Mouse (Mus musculus) liver, adult 2 months (tissue): Measurements from ENCODE around the gene Abraxas2. TPM values are rescaled to one million over a fixed set of nuclear protein-coding genes. Genes with fewer than 3 reads are reported as not detected.
A peak's percentile ranks its signal among the peaks of the same experiment; 100 is the strongest.

Experiments
- DNase-seq: peaks from one replicate; pipeline ENCODE4 v3.0.0-alpha.2; 2011; ENCODE audit warnings: low read depth, low spot score; ENCODE audit errors: extremely low read depth
- H3K27ac ChIP-seq: fragments of 200-500 bp; replicated peaks from 2 replicates; pipeline ENCODE4 v1.5.1; 2012; ENCODE audit warnings: low read depth, mild to moderate bottlenecking, control low read depth, inconsistent platforms, low read length; ENCODE audit not compliant: insufficient read depth
- H3K27me3 ChIP-seq: fragments of 200-500 bp; 2 replicates; pipeline ENCODE4 v1.6.1; 2012; ENCODE audit warnings: mild to moderate bottlenecking, moderate library complexity, low read length, inconsistent platforms; ENCODE audit not compliant: control insufficient read depth, insufficient read depth
- H3K36me3 ChIP-seq: fragments of 200-500 bp; 2 replicates; pipeline ENCODE4 v1.6.1; 2012; ENCODE audit warnings: low read length, inconsistent platforms; ENCODE audit not compliant: control insufficient read depth, insufficient read depth
- H3K4me1 ChIP-seq: fragments of 200-500 bp; 2 replicates; pipeline ENCODE4 v1.6.1; 2011; ENCODE audit warnings: low read length; ENCODE audit not compliant: control insufficient read depth, insufficient read depth
- H3K4me3 ChIP-seq: fragments of 200-500 bp; 2 replicates; pipeline ENCODE4 v1.5.1; 2011; ENCODE audit warnings: low read depth, mild to moderate bottlenecking, control low read depth, low read length, moderate library complexity; ENCODE audit not compliant: insufficient read depth
- H3K79me2 ChIP-seq: fragments of 200-500 bp; 2 replicates; pipeline ENCODE4 v1.6.1; 2012; ENCODE audit warnings: inconsistent platforms, mild to moderate bottlenecking, low read length, moderate library complexity; ENCODE audit not compliant: control insufficient read depth, insufficient read depth
- H3K9ac ChIP-seq: fragments of 200-500 bp; 2 replicates; pipeline ENCODE4 v1.6.1; 2012; ENCODE audit warnings: low read depth, mild to moderate bottlenecking, control low read depth, inconsistent platforms, low read length
- CTCF ChIP-seq: fragments of 200-500 bp; IDR thresholded peaks from 2 replicates; pipeline ENCODE4 v1.5.1; 2011; ENCODE audit warnings: low read depth, low read length, control low read depth
- POLR2A ChIP-seq: fragments of 200-500 bp; IDR thresholded peaks from 2 replicates; pipeline ENCODE4 v1.6.1; 2011; ENCODE audit warnings: low read length, control low read depth; ENCODE audit not compliant: insufficient read depth; ENCODE audit errors: extremely low read depth
- WGBS: fragments of 180-500 bp; shearing (Covaris S2); methylation state at CpG from one replicate; pipeline ENCODE4 v1.1.7; 2018; 5-methylcytosine and 5-hydroxymethylcytosine counted together
- polyA plus RNA-seq: library from polyadenylated mRNA; depleted of rRNA; stranded (reverse); fragments of >200 nt; gene quantifications from 2 replicates; pipeline ENCODE4 v1.2.3, GENCODE M21; 2012; rRNA removed
- total RNA-seq: library from RNA; depleted of rRNA; stranded (reverse); fragments of >200 nt; gene quantifications from 2 replicates; pipeline ENCODE4 v1.2.3, GENCODE M21; 2014; rRNA removed

Abraxas2 gene
- total and polyA plus RNA-seq, 2 experiments, result 7.9 to 23.7 TPM

DNA sequence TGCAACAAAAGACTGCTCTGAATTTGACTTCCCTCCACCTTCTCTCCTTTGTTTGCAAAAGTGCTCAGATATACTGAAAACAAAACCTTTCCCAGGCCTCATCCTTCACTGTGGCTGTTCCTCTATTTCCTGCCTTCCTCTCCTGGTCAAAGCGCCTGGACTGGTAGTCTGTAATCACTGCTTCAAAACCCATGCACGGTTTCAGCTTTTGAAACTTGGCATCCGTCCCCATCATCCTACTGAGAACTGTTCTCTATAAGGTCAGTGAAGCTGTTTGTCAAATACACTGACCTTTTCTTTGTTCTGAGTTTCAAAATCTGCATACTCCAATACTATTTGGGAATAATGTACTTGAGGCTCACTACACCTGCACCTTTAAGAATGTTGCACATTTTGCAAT, 68.2 kb downstream of the Abraxas2 start:
- DNase-seq, result no peak
- Histone ChIP-seq H3K9ac (no peak overlapping the region), H3K27me3 (no peaks in the 10 kb centered on the region), H3K79me2 (peaks cover 3% of the 10 kb centered on the region; the same call in 1 of the 2 replicates), H3K4me3 (no peak overlapping the region), H3K4me1 (peaks cover 9% of the 10 kb centered on the region; the same call in 1 of the 2 replicates), H3K36me3 (no peaks in the 10 kb centered on the region), H3K27ac (no peak overlapping the region)
- TF ChIP-seq POLR2A (no peak), CTCF (no peak)
- 44% methylated on average over 3 of the region's 3 CpGs for WGBS

DNA sequence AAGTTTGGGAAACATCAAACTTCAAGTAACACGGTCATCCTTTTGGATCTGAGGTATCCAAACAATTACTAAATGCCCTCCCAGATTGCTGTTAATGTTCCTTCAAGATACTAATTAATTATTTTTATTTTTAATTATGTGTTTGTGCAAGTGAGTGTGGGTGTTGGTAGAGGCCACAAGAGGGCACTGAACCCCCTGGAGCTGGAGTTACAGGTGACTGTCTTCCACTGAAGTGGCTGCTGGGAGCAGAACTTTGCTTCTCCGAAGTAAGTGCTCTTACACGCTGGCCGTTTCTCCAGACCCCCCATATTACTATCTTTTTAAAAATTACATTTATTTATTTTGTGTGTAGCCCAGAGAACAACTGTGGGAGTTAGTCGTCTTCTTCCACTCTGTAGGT, 71.0 kb downstream of the Abraxas2 start:
- peaks cover 10% of the 10 kb centered on the region; the same call in 1 of the 2 replicates for H3K4me1 ChIP-seq
- no peak overlapping the region for H3K27ac ChIP-seq
- peak; percentile 64 for DNase-seq
- 74% methylated on average over 5 of the region's 5 CpGs for WGBS
- peaks cover 3% of the 10 kb centered on the region; the same call in 1 of the 2 replicates for H3K79me2 ChIP-seq
- no peaks in the 10 kb centered on the region for H3K36me3 ChIP-seq
- TF ChIP-seq POLR2A (no peak), CTCF (peak; percentile 60)
- peak overlapping the region; percentile 65; the same call in 1 of the 2 replicates for H3K9ac ChIP-seq
- no peak overlapping the region for H3K4me3 ChIP-seq
- H3K27me3 ChIP-seq, result no peaks in the 10 kb centered on the region

DNA sequence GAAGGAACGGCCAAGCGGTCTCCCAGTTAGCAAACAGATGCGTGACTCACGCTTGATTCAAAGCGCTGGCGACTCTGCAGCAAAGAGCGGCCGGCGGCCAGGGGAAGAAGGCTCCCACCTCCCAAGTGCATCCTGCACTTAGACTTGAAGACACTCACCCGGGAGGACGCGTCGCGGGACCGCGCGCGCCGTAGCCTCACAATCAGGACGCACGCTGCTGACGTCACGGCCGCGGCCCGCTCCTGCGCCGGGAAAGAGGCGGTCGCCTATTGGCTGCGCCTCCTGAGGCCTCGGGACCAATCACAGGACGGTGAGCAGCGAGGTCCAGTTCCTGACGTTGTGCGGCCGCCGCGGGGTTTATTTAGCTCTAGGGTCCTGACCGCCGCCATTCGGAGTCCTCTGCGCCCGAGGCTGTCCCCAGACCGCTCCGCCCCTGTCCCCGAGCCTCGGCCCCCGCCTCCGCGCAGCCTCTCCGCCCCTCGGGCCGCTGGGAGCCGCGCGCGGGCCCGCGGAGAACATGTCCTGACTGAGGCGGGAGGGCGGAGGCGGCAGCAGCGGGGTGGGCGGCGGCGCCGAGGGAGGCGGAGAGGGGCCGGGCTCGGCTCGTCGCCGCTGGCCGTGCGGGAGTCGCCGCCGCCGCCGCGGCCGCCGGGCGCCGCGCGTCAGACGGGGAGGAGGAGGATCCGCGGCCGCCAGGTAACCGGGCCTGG, 72.0 kb downstream of the Abraxas2 start, which contains the start of gene Zranb1:
Gene Zranb1 (plus strand): TSS at position 293 of the 710 bp plus-strand sequence.
- no peaks in the 10 kb centered on the region for H3K27me3 ChIP-seq
- H3K4me3 ChIP-seq, result peak within 1 kb of the TSS; percentile 68
- peak; percentile 88 for DNase-seq
- peaks cover 6% of the 10 kb centered on the region; the same call in 1 of the 2 replicates for H3K4me1 ChIP-seq
- no peak for TF ChIP-seq CTCF
- peak; percentile 92 for TF ChIP-seq POLR2A
- H3K9ac ChIP-seq, result peak within 1 kb of the TSS; percentile 97
- H3K36me3 ChIP-seq, result no peaks in the 10 kb centered on the region
- WGBS, result under 1% methylated on average over 85 of the region's 93 CpGs
- peak within 1 kb of the TSS; percentile 95 for H3K27ac ChIP-seq
- H3K79me2 ChIP-seq, result peaks cover 3% of the 10 kb centered on the region; the same call in 1 of the 2 replicates

DNA sequence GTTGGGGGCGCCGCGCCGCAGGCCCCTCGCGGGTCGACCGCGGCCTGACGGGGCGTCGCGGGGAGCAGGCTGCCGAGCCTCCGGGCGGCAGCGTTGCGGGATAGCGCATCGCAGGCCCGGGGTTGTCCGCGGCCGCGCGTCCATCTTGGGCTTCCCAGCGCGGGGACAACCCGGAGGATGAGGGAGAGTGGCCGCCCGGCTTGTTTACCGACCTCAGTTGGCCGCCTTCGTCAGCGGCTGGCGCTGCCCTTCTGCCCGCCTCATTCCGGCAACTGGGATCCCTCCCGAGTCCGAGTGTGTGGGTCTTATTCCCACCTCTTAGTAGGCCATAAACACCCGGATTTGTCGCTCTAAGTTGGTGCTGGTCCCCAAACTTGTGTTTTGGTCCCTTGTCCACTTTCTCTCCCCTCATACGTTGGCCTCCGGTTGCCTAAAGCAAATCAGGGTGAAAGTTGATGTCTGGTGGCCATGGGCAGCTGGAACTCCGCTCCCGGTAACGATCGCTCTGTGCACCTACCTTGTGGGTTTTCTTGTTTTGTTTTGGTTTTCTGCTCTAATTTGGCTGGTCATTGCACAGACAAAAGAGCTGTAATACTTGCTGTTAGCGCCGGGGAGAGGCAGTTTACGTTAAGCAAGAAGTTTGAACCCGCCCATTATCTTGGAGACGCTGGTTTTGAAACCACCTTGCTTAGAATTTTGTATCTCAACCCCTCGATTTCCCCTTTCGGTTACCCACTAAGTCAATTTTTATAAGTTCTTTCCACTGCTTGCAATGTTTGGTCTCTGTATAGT, 72.7 kb downstream of the Abraxas2 start:
- H3K4me3 ChIP-seq, result peak overlapping the region; percentile 68
- H3K9ac ChIP-seq, result peak overlapping the region; percentile 97
- H3K27me3 ChIP-seq, result no peaks in the 10 kb centered on the region
- peaks cover 6% of the 10 kb centered on the region; the same call in 1 of the 2 replicates for H3K79me2 ChIP-seq
- H3K27ac ChIP-seq, result peak overlapping the region; percentile 95
- H3K4me1 ChIP-seq, result peaks cover 11% of the 10 kb centered on the region; the same call in 1 of the 2 replicates
- H3K36me3 ChIP-seq, result no peaks in the 10 kb centered on the region
- TF ChIP-seq CTCF, result no peak
- no peak for TF ChIP-seq POLR2A
- WGBS, result under 1% methylated on average over 53 of the region's 55 CpGs
- peak; percentile 57 for DNase-seq

DNA sequence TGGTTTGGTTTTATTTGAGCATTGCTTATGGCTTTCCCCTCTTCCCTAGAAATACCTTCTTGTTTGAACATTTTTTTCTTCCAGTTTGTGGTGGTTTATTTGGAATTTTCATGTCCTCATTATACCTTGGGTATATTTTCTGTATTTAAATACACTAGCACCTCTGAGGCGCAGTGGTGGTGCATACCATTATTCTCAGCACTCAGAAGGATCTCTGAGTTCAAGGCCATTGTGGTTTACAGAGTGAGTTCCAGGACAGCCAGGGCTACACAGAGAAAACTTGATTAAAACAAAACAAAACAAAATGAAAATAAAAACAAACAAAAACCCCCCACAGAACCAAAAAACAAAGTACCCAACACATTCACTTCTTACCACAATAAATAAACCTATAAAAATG, 74.3 kb downstream of the Abraxas2 start:
- TF ChIP-seq CTCF, result no peak
- TF ChIP-seq POLR2A, result no peak
- peak overlapping the region; percentile 68; the same call in 1 of the 2 replicates for H3K4me3 ChIP-seq
- H3K27ac ChIP-seq, result no peak overlapping the region
- no peaks in the 10 kb centered on the region for H3K27me3 ChIP-seq
- 29% methylated on average over 1 of the region's 1 CpGs for WGBS
- no peak overlapping the region for H3K9ac ChIP-seq
- H3K36me3 ChIP-seq, result no peaks in the 10 kb centered on the region
- H3K4me1 ChIP-seq, result peaks cover 14% of the 10 kb centered on the region
- DNase-seq, result peak; percentile 57
- peaks cover 7% of the 10 kb centered on the region; the same call in 1 of the 2 replicates for H3K79me2 ChIP-seq

Other genes with a start within 250 kb of the Abraxas2 start
- 55.4 and 60.2 TPM in 2 replicates for gene Lhpp, start 248.6 kb upstream of the Abraxas2 start, total RNA-seq
- 137 and 166 TPM in 2 replicates for gene Lhpp, start 248.6 kb upstream of the Abraxas2 start, polyA plus RNA-seq
- gene Fam53b, start 45.3 kb upstream of the Abraxas2 start, total RNA-seq, result 4.3 and 7.6 TPM in 2 replicates
- 9.1 and 9.9 TPM in 2 replicates for gene Fam53b, start 45.3 kb upstream of the Abraxas2 start, polyA plus RNA-seq
- gene Eef1akmt2, start 6.6 kb upstream of the Abraxas2 start, total RNA-seq, result 16.4 and 21.8 TPM in 2 replicates
- gene Eef1akmt2, start 6.6 kb upstream of the Abraxas2 start, polyA plus RNA-seq, result 3.4 and 5.4 TPM in 2 replicates
- gene Zranb1, start 71.9 kb downstream of the Abraxas2 start, total RNA-seq, result 41.1 and 42.4 TPM in 2 replicates
- gene Zranb1, start 71.9 kb downstream of the Abraxas2 start, polyA plus RNA-seq, result 8.1 and 9.8 TPM in 2 replicates